Mouse (Mus musculus): ENCODE measurements around the gene Hpgd.

The Hpgd gene

DNA sequence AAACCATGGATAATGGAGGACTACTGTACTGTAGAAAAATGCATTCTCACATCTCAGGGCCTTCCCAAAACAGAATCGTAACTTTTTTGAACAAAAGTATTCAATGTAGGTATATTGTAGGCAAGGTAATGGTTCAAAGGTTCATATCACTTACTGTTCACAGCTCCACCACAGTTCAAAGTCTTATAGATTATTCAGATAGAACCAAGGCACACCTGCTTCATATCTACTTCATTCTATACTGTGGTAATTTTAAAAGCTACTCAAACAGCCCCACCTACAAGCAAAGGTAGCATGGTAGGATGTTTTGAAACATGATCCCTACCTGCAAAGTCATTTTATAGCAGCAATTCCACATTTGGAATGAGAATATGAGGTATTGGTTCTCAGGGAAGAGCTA is 28.9 kb downstream of the Hpgd start:
- no peak for DNase-seq (ENCODE audit: low spot score)

DNA sequence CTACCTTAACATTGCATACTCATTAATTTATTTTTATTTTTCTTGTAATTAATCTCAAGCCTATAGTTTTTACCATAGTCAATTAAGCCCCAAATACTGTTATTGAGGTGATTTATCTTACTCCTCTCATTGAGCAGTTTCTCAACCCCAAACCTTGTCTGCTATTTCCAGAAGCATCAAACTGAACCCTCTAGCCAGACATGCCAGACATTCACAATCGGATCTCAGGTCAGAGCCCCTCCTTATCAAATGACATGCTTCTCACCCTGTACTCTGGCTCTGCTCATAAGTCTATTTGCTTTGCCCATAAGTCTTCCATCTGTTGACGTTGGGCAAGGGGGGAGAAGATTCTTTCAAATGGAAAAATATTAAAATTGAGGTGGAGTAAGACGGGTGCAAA is 33.3 kb downstream of the Hpgd start:
- no peak for DNase-seq (ENCODE audit: low spot score)

DNA sequence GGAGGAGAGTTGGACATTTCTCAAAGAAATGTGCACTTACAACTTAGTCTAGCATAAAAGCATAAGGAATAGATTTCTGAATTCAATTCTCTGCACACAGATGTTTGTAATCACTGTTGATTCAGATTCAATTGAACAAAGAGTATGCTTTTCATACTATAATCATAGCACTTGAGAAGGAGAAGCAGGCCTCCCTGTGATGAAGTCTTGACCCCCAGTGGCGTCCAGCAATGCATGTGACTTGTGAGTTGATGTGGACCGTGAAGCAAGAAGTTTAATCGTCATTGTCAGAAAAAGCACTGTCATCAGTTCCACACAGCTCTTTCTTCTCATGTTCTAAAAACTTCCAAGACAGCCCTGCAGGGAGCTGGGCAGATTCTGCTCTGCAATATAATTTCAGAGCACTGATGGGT is 33.8 kb downstream of the Hpgd start:
- DNase-seq (ENCODE audit: low spot score): no peak

DNA sequence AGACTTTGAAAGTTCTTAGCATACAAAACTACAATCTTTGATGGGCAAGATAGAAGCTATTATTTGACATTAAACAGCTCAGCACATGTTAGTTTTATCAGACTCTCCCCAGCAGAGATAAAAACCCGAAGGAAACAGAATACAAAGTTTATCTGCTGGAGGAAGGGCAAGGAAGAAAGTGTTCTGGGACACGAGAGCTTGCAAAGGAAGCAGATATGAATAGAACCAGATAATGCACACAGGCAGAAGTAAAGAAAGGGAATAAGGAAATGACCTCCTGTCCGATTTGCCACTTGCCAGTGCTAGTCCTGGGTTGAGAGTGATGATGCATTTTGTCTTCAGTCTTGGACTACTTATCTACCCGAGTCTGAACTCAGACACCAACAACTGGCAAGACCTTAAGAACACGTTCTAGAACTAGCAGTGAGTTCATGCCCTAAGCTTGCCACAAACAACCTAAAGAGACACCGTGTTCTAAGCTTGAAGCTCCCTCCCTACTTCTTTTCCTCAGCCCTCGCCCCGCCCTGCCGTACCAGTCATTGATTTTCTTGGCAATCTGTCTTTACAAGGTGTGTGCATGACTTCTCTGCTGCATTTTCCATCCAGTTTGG is 41.1 kb downstream of the Hpgd start:
- DNase-seq (ENCODE audit: low spot score): no peak

DNA sequence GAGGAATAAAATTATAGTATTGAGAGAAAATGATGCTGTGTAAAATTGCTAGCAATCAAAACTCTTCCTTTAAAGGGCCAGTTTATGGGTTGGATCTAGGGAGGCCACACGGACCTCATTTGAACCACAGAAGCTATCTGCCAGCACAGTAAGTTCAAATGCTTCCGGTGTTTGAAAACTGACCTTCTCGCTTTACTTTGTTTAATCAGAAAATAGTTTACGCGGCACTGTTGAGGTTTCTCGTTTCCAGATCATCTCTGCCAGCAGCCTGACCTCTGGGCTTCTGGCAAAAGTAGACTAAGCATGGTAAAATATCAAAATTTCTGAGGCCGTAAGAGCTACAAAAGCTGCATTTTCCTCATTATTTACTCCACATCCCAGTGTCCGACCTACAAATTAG is 42.4 kb downstream of the Hpgd start:
- DNase-seq (ENCODE audit: low spot score): no peak

DNA sequence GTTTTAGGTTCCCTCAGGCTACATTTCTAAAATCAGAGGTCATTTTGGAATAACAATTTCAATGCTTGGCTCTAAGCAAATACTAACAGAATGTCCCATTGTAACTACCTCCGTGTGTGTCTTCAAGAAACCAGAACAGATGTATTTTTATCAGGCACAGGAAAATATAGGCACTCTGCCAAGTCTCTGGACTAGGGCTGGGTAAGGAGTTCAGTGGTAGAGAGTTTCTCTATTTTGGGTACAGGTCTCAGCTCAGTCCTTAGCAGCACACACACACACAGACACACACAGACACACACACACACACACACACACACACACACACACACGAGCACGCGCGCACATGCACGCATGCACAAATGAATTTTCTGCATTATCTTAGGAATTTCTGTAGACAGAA is 49.1 kb downstream of the Hpgd start:
- no peak for DNase-seq (ENCODE audit: low spot score)

DNA sequence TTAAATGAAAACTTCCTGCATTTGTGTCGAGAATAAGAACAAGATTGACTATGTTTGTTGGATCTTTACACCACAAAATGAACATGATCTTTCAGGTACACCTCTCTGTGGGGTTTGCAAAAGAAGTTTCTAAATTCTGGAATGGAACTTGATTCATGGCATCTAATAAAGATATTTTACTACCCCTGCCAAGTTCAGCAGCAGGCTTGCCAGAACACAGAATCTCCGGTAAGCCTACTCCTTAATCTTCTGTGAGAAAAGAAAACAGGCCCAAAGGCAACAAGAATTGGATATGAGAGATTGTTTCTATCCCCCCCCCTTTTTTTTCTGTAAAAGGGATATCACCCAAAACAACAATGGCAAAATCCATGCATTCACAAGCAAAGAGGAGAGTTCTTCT is 49.6 kb downstream of the Hpgd start:
- DNase-seq (ENCODE audit: low spot score): no peak

DNA sequence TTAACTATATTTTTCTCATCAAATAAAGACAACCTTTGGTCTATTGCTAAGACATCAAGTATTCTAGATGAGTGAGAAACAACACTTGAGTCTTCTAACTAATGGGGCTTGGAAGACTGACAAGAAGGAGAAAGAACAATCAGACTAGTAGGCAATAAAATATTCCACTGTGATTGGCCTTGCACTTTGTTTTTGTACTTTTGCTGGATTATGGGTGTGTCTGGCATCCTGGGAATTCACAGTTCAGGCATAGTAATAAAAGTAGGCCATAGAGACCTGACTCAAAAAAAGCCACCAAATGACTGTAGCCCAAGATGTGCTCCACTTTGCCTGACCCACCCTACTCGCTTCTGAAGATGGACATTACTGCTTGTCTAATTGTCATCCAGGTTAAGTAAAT is 50.0 kb downstream of the Hpgd start:
- no peak for DNase-seq (ENCODE audit: low spot score)

DNA sequence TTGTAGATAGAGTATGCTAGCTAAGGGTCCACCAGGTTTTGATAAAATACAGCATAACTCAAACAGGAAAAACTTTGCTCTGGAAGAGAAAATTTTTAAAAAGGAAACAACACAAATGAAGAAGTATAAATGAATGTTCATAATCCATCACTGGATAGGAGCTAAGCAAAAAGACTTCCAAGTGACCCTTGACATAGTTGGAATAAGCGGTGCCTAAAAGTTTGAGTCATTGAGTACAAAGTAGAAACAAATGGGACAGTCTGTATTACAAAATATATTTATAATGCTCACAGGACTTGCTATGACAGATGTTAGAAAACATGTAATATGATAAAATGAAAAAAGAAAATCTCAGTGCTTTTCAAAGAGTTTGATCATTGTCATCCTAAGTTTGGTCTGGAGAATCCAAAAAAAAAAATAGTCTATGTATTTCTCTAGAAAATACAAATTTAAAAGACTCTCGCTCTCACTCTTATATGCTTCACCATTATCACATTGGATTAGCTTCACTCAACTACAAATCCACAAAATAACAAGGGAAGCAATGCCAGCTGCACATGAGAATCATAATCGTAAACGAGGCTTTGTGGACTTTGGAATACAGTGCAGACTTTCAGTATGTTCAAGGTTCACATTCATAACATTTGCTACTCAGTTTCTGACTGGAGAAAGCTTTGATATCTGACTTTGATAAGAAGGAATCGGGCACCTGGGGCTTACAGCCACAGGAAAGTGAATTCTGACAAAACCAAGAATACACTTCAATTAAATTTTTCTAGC is 51.4 kb downstream of the Hpgd start:
- DNase-seq (ENCODE audit: low spot score): no peak

DNA sequence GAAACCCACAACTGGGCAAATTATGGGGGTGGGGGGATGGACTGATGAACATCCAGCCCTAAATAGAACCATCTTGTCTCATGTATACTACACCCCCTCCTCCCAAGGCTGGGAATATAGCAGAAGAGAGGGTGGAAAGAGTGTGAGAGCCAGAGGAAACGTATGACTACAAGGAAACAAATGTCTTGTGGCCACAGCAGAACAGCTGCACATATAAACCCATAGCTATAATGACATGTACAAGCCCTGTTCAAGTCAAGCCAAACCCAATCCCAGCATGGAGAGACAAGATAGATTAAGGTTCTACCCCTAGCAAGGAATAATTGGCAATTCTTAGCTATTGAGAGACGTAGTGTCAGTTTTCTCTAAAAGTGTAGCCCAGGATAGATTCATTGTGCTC is 68.8 kb downstream of the Hpgd start:
- DNase-seq (ENCODE audit: low spot score): no peak

All from retina, embryonic 14.5 days (tissue).